Mouse (Mus musculus) T-helper 2 cell (primary cell): ENCODE measurements around the gene Lgalsl.

Source experiments
- in situ Hi-C: fragments of 300-600 bp; cut with MboI, MseI; formaldehyde crosslinking; loops from one replicate; pipeline ENCODE4 v1.15.1; 2025; ENCODE audit warnings: high pct_unique_total_duplicates

Gene Lgalsl

DNA sequence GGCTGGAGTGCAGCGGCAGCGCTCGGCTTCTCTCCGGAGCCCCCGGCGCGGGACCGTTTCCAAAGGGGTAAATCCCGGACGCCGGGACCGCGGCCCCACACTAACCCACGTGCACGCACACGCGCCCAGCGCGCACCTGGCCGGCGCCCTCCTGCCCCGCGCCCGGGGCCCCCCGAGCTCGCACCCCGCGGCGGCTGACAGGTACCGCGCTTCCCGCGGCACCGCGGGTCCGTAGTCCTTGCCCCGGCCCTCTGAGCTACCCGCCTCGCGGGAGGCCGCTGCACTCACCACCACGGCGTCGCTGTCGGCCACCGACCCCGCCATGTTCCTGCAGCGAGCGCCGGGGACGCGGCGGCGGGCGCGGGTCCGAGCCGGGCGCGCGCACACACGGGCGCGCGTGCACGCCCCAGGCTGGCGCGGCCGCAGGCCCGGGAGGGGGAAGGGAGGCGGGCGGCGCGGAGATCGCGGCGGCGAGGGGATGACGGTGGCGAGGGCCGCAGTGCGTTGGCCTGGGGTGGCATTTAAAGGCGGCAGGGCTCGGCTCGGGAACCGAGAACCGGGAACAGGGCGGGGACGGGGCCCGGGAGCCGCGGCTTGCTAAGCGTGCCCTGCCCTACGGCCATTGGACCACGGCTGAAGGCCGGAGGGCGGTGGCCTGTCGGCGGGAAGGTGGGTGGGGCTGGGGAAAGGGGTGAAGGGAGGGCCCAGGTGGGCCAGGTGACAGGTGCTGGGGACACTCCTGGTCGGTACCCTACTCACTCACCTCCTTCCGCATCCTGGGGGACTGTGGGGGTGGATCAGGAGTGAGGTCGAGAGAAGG lies at the start of gene Lgalsl:
TSS of gene Lgalsl (minus strand) at position 371 of the 820 bp plus-strand sequence.
- in situ Hi-C loops, result no loop called here

- in situ Hi-C loops, result no loop called here
These were observed 47.8 kb upstream of the Lgalsl start for GRCm38 (mm10) chr11:20878644-20879043.

- in situ Hi-C loops, result no loop called here
These were observed 46.8 kb upstream of the Lgalsl start for GRCm38 (mm10) chr11:20877578-20878096.

DNA sequence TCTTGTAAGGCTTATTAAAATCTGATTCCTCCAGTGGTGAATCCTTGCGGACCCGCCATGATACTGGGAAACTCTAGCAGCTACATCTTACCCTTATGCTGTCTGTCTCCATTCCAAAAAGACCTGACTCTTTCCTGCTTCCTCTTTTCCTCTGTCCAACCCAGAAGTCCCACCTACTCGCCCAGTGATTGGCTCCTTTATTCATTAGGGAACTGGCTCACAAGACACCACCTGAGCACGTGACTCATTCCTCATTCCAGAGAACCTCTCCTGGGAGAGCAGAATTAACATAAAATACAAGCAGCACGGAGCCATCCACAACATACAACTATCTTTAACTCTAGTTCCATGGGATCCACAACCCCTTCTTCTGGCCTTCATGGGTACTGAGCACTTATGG lies 42.5 kb upstream of the Lgalsl start:
- in situ Hi-C loops, result loop anchor here (25.0 kb wide), 1 partner anchor 1189 kb away; no protein-coding TSS in a partner anchor

GRCm38 (mm10) chr11:20872911-20873310 lies 42.1 kb upstream of the Lgalsl start:
- in situ Hi-C loops, result loop anchor here (25.0 kb wide), 1 partner anchor 1189 kb away; no protein-coding TSS in a partner anchor

DNA sequence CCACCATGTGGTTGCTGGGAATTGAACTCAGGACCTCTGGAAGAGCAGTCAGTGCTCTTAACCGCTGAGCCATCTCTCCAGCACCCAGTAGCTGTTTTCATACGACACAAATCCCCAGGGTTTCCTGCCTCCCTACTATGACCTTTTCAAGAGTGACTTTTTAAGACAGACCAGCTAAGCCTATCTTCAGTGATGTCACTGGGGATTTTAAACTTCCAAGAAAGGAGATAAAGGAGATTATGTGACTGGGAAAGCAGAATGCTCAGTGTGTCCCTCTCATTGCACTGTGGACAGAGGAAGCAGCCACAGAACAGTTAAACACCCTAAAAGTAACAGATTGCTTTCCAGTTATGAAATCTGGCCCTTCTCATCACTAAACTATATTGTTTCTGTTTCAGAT lies 41.6 kb upstream of the Lgalsl start:
- in situ Hi-C loops, result loop anchor here (25.0 kb wide), 1 partner anchor 1190 kb away; no protein-coding TSS in a partner anchor

DNA sequence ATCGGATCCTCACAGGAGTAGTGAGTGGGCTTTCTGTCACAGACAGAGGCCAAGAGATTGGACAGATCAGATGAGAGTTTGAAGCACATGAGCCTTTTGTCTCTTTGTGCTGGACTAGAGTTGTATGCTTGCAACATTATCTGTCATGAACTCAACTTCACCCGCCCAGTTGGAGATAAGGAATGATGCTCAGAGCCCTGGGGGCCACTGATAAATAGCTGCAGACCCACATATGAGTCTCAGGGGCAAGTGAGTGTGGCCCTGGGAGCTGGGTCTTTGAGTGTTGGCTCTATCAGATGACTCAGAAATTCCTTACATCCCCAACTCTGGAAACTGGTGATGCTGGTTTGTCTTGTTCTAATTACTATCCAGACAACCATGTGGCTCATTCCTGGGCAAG lies 39.1 kb upstream of the Lgalsl start:
- in situ Hi-C loops, result loop anchor here (10.0 to 25.0 kb wide), 2 partner anchors 85 to 1192 kb away; no protein-coding TSS in a partner anchor

GRCm38 (mm10) chr11:20865450-20865849 lies 34.6 kb upstream of the Lgalsl start:
- in situ Hi-C loops, result loop anchor here (10.0 to 25.0 kb wide), 2 partner anchors 81 to 1197 kb away; no protein-coding TSS in a partner anchor

GRCm38 (mm10) chr11:20864647-20865046 lies 33.8 kb upstream of the Lgalsl start:
- in situ Hi-C loops, result loop anchor here (10.0 to 25.0 kb wide), 2 partner anchors 80 to 1198 kb away; no protein-coding TSS in a partner anchor

DNA sequence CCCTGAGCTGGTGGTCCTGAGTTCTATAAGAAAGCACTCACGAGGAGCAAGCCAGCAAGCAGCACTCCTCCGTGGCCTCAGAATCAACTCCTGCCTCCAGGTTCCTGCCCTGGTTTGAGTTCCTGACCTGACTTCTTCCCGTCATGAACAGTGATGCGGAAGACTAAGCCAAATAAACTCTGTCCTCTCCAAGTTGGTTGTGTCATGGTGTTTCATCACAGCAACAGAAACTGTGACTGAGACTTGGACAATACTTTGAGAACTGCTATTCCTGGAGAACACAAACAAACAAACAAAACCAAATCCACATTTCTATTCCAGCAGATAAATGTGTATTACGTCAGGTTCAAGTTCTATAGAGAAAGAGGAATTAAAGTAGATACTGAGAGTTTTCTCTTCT lies 31.2 kb upstream of the Lgalsl start:
- in situ Hi-C loops, result loop anchor here (10.0 to 25.0 kb wide), 2 partner anchors 77 to 1200 kb away; no protein-coding TSS in a partner anchor

DNA sequence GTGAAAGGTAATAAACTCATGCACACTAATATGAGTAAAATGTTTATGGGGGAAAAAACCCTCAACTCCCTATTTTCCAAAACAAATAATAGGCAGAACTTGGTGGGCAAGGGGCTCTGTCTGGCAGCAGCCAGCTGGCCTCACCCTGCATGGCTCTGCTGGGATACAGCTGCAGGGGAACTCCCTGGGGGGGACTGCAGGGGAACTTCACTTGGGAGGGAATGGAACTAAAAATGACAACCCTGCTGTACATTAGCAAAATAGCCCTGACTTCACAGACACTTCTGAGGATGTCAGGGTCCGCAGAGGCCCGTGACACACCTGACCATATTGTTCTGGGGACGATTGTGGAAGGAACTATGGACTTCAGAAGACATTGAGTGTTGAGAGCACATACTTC lies 29.5 kb upstream of the Lgalsl start:
- in situ Hi-C loops, result loop anchor here (10.0 to 25.0 kb wide), 2 partner anchors 76 to 1202 kb away; no protein-coding TSS in a partner anchor

GRCm38 (mm10) chr11:20859858-20860257 lies 29.0 kb upstream of the Lgalsl start:
- in situ Hi-C loops, result loop anchor here (10.0 to 25.0 kb wide), 2 partner anchors 75 to 1202 kb away; no protein-coding TSS in a partner anchor

DNA sequence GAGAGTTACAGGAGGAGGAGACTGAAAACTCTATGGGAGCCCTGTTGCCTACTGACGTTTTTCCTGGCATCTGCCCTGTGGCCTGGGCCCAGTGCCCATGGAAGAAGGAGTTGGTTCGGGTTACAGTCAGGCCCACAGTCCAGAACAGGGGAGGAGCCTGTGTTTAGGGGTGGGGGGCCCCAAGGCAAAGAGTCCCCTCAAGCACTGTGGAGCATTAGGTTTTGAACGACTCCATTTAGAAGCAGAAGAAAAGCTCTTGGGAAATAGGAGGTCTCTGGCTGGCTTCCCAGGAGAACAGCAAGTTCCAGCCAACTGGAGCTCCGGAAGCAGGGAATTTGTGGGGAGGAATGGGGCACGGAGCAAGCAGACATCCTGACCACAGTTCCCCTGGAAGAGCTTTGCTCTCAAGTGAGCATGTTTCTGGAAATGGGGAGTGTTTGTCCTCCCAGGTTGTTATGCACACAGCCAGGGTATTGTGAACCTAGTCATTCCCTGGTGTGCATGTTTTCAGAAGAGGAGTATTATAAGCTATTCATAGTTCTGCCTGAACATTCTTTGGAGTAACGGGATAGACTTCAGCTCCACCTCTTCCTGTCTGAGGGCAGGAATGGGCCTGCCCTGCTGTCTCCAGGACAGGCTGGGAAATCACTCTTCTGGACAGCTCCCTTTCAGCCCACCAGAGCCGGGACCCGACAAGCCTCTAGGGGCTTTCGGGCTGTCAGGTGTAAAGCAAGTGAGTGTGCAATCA lies 28.2 kb upstream of the Lgalsl start:
- in situ Hi-C loops, result loop anchor here (25.0 kb wide), 1 partner anchor 1203 kb away; no protein-coding TSS in a partner anchor

DNA sequence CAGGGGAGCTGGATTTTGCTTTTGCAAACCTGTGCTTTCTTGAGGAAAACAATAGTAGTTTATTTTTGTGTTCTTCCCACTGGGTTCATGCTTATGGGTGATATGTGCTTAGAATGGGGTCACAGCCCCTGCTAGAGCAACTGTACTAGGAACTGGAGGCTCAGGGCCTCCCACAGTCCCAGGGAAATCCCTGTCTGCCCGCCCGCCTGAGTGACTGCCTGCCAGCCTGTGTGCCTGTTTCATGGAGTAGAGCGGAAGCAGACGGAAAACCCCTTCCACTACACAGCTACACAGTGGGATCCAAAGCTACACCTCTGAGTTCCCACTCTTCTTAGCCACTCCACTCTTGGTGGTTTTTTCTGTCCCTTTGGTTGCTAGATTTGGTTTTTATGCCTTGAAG lies 27.1 kb upstream of the Lgalsl start:
- in situ Hi-C loops, result loop anchor here (25.0 kb wide), 1 partner anchor 1204 kb away; no protein-coding TSS in a partner anchor

DNA sequence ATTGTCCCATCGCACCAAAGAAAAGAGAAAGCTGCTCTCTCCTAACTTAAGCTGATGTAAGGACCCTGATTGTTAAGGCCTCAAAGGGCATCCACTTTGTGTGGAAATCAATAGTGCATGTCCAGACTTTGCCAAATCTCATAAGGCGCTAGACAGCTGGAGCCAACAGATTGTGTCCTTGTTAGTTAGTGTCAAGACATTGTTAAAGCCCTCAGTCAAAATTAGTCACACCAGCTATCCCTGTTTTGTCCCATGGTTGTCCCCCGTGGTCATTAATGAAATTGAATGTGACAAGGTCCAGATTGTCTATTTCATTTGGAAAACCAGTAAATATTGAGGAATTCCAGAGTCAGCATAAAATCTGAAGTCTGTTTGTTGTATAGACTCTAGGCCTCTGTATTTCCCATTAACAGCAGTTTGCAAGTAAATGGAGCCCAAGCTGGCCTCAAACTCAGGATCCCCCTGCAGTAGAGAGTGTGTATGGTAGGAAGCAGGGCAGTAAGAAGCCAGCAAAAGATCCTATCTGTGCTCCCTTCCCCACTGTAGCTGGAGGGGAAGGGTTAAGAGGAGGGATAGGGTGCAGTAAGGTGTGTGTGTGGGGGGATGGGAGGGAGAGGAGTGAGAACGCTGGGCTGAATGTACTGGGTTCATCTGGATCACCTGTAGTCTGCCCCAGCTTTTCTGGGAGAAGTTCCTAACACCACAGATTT lies 23.3 kb upstream of the Lgalsl start:
- in situ Hi-C loops, result loop anchor here (25.0 kb wide), 1 partner anchor 1208 kb away; no protein-coding TSS in a partner anchor

DNA sequence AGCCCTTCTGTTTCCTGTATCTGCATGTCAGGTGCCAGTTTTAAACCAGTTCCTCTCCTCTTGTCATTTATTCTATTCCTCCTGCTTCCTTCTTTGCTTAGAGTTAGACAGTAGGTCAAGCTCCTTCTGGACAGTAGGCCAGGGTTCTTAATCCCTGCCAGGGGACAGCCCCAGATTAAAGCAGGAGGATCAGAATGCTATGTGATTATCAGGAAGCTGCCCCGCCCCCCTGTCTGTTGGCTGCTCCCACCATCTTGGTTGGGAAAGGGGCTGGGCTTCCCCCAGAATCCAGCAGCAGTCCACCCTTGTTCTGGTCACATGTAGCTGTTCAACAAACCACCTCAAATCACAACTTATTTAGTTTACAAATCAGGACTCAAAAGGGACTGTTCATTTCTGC lies 19.3 kb upstream of the Lgalsl start:
- in situ Hi-C loops, result loop anchor here (25.0 kb wide), 1 partner anchor 1212 kb away; no protein-coding TSS in a partner anchor

DNA sequence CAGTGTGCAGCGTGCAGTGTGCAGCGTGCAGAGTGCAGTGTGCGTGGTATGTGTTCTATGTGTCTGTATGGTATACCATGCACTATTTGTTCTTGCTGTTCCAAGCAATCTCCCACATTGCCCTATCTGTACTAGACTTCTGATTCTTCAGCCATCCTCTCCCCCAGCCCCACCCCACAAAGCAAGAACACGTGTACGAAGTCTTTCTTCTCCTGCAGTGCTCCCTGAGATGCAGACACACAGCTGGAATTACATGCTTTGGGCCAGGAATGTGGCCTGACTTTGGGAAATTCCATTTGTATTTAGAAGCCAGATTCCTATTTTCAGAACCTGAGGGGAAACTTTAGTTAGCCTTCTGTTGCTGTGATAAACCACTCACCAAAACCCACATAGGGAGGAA lies 18.5 kb upstream of the Lgalsl start:
- in situ Hi-C loops, result loop anchor here (10.0 kb wide), 1 partner anchor 145 kb away; no protein-coding TSS in a partner anchor

GRCm38 (mm10) chr11:20837366-20837765 lies 6.5 kb upstream of the Lgalsl start:
- in situ Hi-C loops, result no loop called here

DNA sequence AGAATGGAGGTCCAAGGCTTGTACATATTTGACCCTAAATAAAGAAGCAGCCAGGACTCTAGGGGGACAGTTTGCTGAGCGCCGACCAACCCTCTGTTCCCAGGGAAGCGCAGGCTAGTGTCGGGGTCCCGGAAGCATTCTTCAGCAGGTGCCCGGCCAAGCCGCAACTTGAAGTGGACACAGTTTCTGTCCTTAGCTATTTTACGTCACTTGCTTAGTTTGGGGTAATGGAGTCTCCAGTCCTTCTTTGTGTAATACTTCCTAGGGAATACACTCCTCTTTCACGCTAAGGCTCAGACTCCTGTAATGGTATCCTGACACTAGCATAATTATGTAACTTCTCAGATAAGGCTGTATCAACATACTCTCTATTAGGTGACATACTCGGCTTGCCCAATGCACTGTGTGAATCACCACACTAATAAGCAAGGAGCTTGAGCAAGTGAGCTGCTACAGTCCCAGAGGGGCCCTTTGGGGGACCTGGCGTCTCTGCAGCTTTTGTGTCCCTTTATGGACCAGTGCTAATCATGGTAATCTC lies 813 bp upstream of the Lgalsl start:
- in situ Hi-C loops, result no loop called here

DNA sequence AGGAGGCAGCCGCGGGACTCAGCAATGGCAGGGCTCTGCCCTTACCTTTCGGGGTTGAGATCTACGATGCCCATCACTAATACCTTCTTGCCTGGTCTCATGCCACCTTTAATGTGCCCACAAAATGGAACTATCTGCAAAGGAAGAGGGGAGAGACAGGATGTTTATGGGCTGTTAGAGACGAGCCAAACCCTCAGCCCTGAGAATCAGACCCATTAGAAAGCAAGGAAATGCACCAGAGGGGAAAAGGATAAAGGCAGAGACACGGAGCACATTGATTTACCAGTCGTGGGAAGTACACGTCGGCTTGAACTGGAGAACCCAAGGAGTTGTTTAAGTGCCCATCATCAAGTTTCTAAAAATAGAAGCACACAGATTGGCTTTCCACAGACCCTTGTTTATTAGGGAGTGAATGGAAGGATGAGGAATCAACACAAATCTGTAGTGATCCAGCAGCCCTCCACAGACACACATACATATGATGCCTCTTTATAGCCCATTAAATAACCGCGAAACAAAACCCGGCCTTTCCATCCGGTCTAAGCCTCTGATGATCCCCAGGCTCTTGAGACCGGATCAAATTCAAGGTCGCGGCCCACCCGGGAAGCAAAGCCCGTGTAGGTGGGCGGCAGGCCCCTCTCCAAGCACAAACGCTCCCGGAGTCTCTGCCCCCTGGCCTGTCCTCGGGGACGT lies 717 bp downstream of the Lgalsl start:
- in situ Hi-C loops, result no loop called here
